7 mouse cellular contexts compared by ENCODE assay signal in the genomic region with DNA sequence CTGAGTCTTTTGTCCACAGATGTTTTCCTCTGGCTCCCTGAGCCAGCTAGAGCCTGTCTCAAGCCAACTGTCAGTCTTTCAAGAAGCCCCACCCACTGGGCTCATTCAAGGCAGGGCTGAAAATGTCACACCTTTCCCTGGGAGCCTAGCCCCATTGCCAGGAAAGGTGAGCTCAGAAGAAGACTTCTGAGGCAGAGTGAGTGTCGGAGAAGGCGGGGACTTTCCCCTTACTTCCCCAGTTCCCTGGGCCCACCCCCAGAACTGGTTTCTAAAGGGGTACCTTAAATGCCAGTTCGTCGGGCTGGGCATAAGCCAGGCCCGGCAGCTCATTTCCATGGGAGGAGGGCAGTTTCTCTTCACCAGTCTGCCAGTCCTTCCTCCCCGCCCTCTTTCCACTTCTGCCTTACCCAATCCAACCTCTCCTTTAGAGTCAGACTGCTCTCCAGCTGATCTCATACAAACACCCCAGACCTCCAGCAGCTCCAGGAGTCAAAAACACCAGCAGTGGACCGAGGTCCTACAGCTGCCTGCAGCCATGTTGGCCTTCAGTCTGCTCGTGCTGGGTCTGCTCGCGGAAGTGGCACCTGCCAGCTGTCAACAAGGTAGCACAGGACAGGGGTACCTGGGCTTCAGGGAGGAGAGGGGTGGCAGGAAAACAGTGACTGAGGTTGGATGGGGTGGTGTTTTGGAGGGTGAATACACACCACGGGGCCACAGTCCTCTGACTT. TPM values are rescaled to one million over a fixed set of nuclear protein-coding genes. Genes with fewer than 3 reads are reported as not detected.
DNase-seq lines count a peak whose midpoint lies in the region; ATAC-seq and TF ChIP-seq lines count a peak whose summit lies in the region.

Pdzk1ip1 (plus strand) TSS at position 98 of the 728 bp plus-strand sequence.

- H3K4me3 ChIP-seq in G1E (ENCODE audit: low read depth, low read length) = no peak within 1 kb of the TSS
- H3K4me3 ChIP-seq in intestine, postnatal 0 days (ENCODE audit: low read depth, low read length) = peak within 1 kb of the TSS; percentile 40
- H3K4me3 ChIP-seq in liver, postnatal 0 days (ENCODE audit: low read depth, low read length) = peak within 1 kb of the TSS; percentile 41

- ATAC-seq in G1E (ENCODE audit: extremely low read depth, insufficient number of reproducible peaks, low FRiP score, poor library complexity, severe bottlenecking) = 0 out of 2 replicates have a peak, but pooled peaks have one; percentile 9
- ATAC-seq in intestine, postnatal 0 days = peak; percentile 73
- peak; percentile 83 for ATAC-seq in liver, postnatal 0 days

- H3K4me2 ChIP-seq in intestine, postnatal 0 days (replicated peaks; ENCODE audit: low read depth) = peak within 1 kb of the TSS; percentile 62
- H3K4me2 ChIP-seq in liver, postnatal 0 days (ENCODE audit: low read depth, low read length) = peak within 1 kb of the TSS; percentile 69

- peak within 1 kb of the TSS; percentile 43 for H3K9ac ChIP-seq in intestine, postnatal 0 days (ENCODE audit: low read depth, low read length)
- H3K9ac ChIP-seq in liver, postnatal 0 days (replicated peaks) = peak within 1 kb of the TSS; percentile 59

- WGBS in intestine, postnatal 0 days = 10% methylated on average over 11 of the region's 11 CpGs
- 39% methylated on average over 11 of the region's 11 CpGs for WGBS in liver, postnatal 0 days (ENCODE audit: insufficient replicate concordance)

- H3K27me3 ChIP-seq in G1E (ENCODE audit: insufficient read depth, low read length) = no peaks in the 10 kb centered on the region; the same call in 1 of the 2 replicates
- no peaks in the 10 kb centered on the region for H3K27me3 ChIP-seq in intestine, postnatal 0 days (replicated peaks; ENCODE audit: control insufficient read depth, insufficient read depth, low read length)
- H3K27me3 ChIP-seq in liver, postnatal 0 days (ENCODE audit: insufficient read depth, low read length) = no peaks in the 10 kb centered on the region

- peak within 1 kb of the TSS; percentile 82 for H3K27ac ChIP-seq in intestine, postnatal 0 days (ENCODE audit: low read depth, low read length)
- peak within 1 kb of the TSS; percentile 80 for H3K27ac ChIP-seq in liver, postnatal 0 days (ENCODE audit: low read depth)

- no peaks in the 10 kb centered on the region for H3K9me3 ChIP-seq in G1E (replicated peaks)
- no peaks in the 10 kb centered on the region for H3K9me3 ChIP-seq in intestine, postnatal 0 days (ENCODE audit: control insufficient read depth)
- no peaks in the 10 kb centered on the region for H3K9me3 ChIP-seq in liver, postnatal 0 days (ENCODE audit: low read length)

- TF ChIP-seq CTCF in G1E (IDR thresholded peaks at IDR 0.05; ENCODE audit: low read depth, low read length) = no peak
- no peak for TF ChIP-seq CTCF in intestine, postnatal 0 days (IDR thresholded peaks at IDR 0.05; ENCODE audit: low read depth)
- no peak for TF ChIP-seq CTCF in liver, postnatal 0 days (IDR thresholded peaks at IDR 0.05; ENCODE audit: low read depth)

- no peak for TF ChIP-seq EP300 in liver, postnatal 0 days (IDR thresholded peaks at IDR 0.05; ENCODE audit: low read depth)

- H3K4me1 ChIP-seq in G1E (ENCODE audit: insufficient read depth, low read depth, low read length) = peaks cover 85% of the 10 kb centered on the region
- H3K4me1 ChIP-seq in intestine, postnatal 0 days (replicated peaks; ENCODE audit: control insufficient read depth, insufficient read depth, low read length) = no peaks in the 10 kb centered on the region
- peaks cover 23% of the 10 kb centered on the region for H3K4me1 ChIP-seq in liver, postnatal 0 days (ENCODE audit: insufficient read depth)

- peak; percentile 26 for DNase-seq in CD4-positive, CD25-positive, alpha-beta regulatory T cell, adult 2 months (ENCODE audit: low read depth, low spot score)
- no peak for DNase-seq in G1E (ENCODE audit: low spot score)
- peak; percentile 47 for DNase-seq in liver, postnatal 0 days
- no peak for DNase-seq in layer of hippocampus, postnatal 25 days (ENCODE audit: extremely low spot score in 1 of 2, low spot score in 1 of 2)
- DNase-seq in layer of hippocampus, postnatal 14 days (ENCODE audit: low spot score in 2 of 2) = no peak
- no peak for DNase-seq in thymus, postnatal 4 days

- H3K36me3 ChIP-seq in G1E (replicated peaks) = no peaks in the 10 kb centered on the region
- no peaks in the 10 kb centered on the region for H3K36me3 ChIP-seq in intestine, postnatal 0 days (ENCODE audit: control insufficient read depth, insufficient read depth)
- no peaks in the 10 kb centered on the region for H3K36me3 ChIP-seq in liver, postnatal 0 days (replicated peaks; ENCODE audit: insufficient read depth, low read length)

RNA-seq across cellular contexts. Expression of gene Pdzk1ip1, which starts in this region (rescaled TPM):
- 2.4 and 3.0 TPM in 2 replicates for total RNA-seq in G1E (2014; fragmentation: Nextera tagmentation)
- total RNA-seq in G1E (2017) = 19.8 and 23.1 TPM in 2 replicates
- polyA plus RNA-seq in G1E (2012) = 0.21 TPM in 1 of 2 replicates, not detected in the other
- 358 and 402 TPM in 2 replicates for polyA plus RNA-seq in intestine, postnatal 0 days (2015; fragmentation: Nextera tagmentation; extraction: Ambion mirVana)
- 18.6 and 22.2 TPM in 2 replicates for polyA plus RNA-seq in liver, postnatal 0 days (2015; fragmentation: Nextera tagmentation; extraction: Ambion mirVana)
- under 1 TPM in 1 of 2 experiments, not detected in 1; 0.71 TPM for total RNA-seq in layer of hippocampus, postnatal 25 days (2021)
- total RNA-seq in layer of hippocampus, postnatal 14 days (2021) = under 1 TPM in 1 of 2 experiments, not detected in 1; 0.78 TPM

Comparison
In these comparisons a context has a peak if more than half of its experiments do, and no peak if none do; other contexts are left out.
1. RNA of gene Pdzk1ip1 (polyA plus RNA-seq): 358 to 402 TPM in intestine, postnatal 0 days; 18.6 to 22.2 TPM in liver, postnatal 0 days and 0.21 TPM in G1E; every median in the first group is over 10 times any median in the second.
2. DNase-seq: peak in CD4-positive, CD25-positive, alpha-beta regulatory T cell, adult 2 months (single experiment) and liver, postnatal 0 days (single experiment); none in G1E (single experiment), layer of hippocampus, postnatal 25 days (0 of 2), layer of hippocampus, postnatal 14 days (0 of 2) and thymus, postnatal 4 days (single experiment).
3. ATAC-seq: peak in every context shown above with its lines; median percentile 83 in liver, postnatal 0 days; 73 in intestine, postnatal 0 days; 9 in G1E.